Mouse (Mus musculus): Measurements from ENCODE around the gene Dnmt1. TPM values are rescaled to one million over a fixed set of nuclear protein-coding genes. Genes with fewer than 3 reads are reported as not detected.

Gene Dnmt1
- total RNA-seq, 2 experiments from 2014 or later, result 39.9 to 43.6 TPM

GRCm38 (mm10) chr9:20891339-20892103 lies 68.2 kb downstream of the Dnmt1 start:
- DNase-seq (ENCODE audit: low spot score in 2 of 2), result no peak
- intact Hi-C loops (cut with DNase I), result no loop called here

GRCm38 (mm10) chr9:20890411-20890810 lies 69.3 kb downstream of the Dnmt1 start:
- intact Hi-C loops (cut with DNase I), result no loop called here
- DNase-seq (ENCODE audit: low spot score in 2 of 2), result no peak

GRCm38 (mm10) chr9:20889185-20890141 lies 70.2 kb downstream of the Dnmt1 start:
- intact Hi-C loops (cut with DNase I), result no loop called here
- DNase-seq (ENCODE audit: low spot score in 2 of 2), result no peak

GRCm38 (mm10) chr9:20888386-20888765 lies 71.3 kb downstream of the Dnmt1 start:
- no peak for DNase-seq (ENCODE audit: low spot score in 2 of 2)

GRCm38 (mm10) chr9:20887704-20888385 lies 71.8 kb downstream of the Dnmt1 start, which contains the start of gene Ppan:
TSS of gene Ppan (plus strand) at chr9:20888175.
- intact Hi-C loops (cut with DNase I), result no loop called here
- DNase-seq (ENCODE audit: low spot score in 2 of 2), result peak; percentile 96

More at GRCm38 (mm10) chr9:20888386-20888765, 71.3 kb downstream of the Dnmt1 start:
- intact Hi-C loops (cut with DNase I), result no loop called here

GRCm38 (mm10) chr9:20887191-20887590 lies 72.5 kb downstream of the Dnmt1 start:
- no peak for DNase-seq (ENCODE audit: low spot score in 2 of 2)
- intact Hi-C loops (cut with DNase I), result no loop called here

- no peak for DNase-seq (ENCODE audit: low spot score in 2 of 2)
- intact Hi-C loops (cut with DNase I), result no loop called here
Measured at GRCm38 (mm10) chr9:20886563-20886962, 73.1 kb downstream of the Dnmt1 start.

- intact Hi-C loops (cut with DNase I), result no loop called here
- DNase-seq (ENCODE audit: low spot score in 2 of 2), result no peak
Measured at GRCm38 (mm10) chr9:20879097-20879792, 80.4 kb downstream of the Dnmt1 start, which contains the start of gene Angptl6. TSS of gene Angptl6 (minus strand) at chr9:20879727.

- intact Hi-C loops (cut with DNase I), result no loop called here
- no peak for DNase-seq (ENCODE audit: low spot score in 2 of 2)
Measured at GRCm38 (mm10) chr9:20878710-20879065, 81.0 kb downstream of the Dnmt1 start.

- intact Hi-C loops (cut with DNase I), result no loop called here
- peak; percentile 100 for DNase-seq (ENCODE audit: low spot score in 2 of 2)
Measured at GRCm38 (mm10) chr9:20878041-20878709, 81.5 kb downstream of the Dnmt1 start.

- DNase-seq (ENCODE audit: low spot score in 2 of 2), result no peak
- intact Hi-C loops (cut with DNase I), result no loop called here
Measured at GRCm38 (mm10) chr9:20877118-20878040, 82.3 kb downstream of the Dnmt1 start.

GRCm38 (mm10) chr9:20876318-20877117 lies 83.2 kb downstream of the Dnmt1 start:
- intact Hi-C loops (cut with DNase I), result no loop called here
- no peak for DNase-seq (ENCODE audit: low spot score in 2 of 2)

- DNase-seq (ENCODE audit: low spot score in 2 of 2), result peak in 1 of 2 experiments; percentile 66
- intact Hi-C loops (cut with DNase I), result no loop called here
Measured at GRCm38 (mm10) chr9:20875021-20875790, 84.5 kb downstream of the Dnmt1 start.

GRCm38 (mm10) chr9:20873521-20873920 lies 86.2 kb downstream of the Dnmt1 start:
- DNase-seq (ENCODE audit: low spot score in 2 of 2), result no peak
- intact Hi-C loops (cut with DNase I), result no loop called here

GRCm38 (mm10) chr9:20872991-20873390 lies 86.7 kb downstream of the Dnmt1 start:
- intact Hi-C loops (cut with DNase I), result no loop called here
- DNase-seq (ENCODE audit: low spot score in 2 of 2), result no peak
